Mouse (Mus musculus): ENCODE measurements at regions not wholly inside any gene's neighbourhood (a gene's known extent, or its start where the extent isn't known, plus 50 kb on each side); places are given as distances from the start of the nearest gene placed in this dataset.

- no peak for DNase-seq (ENCODE audit: extremely low read depth, insufficient read length, low spot score)
Observed at GRCm38 (mm10) chr9:46541001-46541400, 221.2 kb upstream of the 4931429L15Rik start.

GRCm38 (mm10) chr9:46538616-46539015 lies 218.8 kb upstream of the 4931429L15Rik start:
- DNase-seq (ENCODE audit: extremely low read depth, insufficient read length, low spot score), result no peak

GRCm38 (mm10) chr9:46516401-46517130 lies 196.8 kb upstream of the 4931429L15Rik start:
- DNase-seq (ENCODE audit: extremely low read depth, insufficient read length, low spot score), result no peak

- no peak for DNase-seq (ENCODE audit: extremely low read depth, insufficient read length, low spot score)
Observed at GRCm38 (mm10) chr9:46512276-46513051, 192.7 kb upstream of the 4931429L15Rik start.

GRCm38 (mm10) chr9:46511307-46511706 lies 191.5 kb upstream of the 4931429L15Rik start:
- no peak for DNase-seq (ENCODE audit: extremely low read depth, insufficient read length, low spot score)

GRCm38 (mm10) chr9:46509896-46510295 lies 190.1 kb upstream of the 4931429L15Rik start:
- DNase-seq (ENCODE audit: extremely low read depth, insufficient read length, low spot score), result no peak

- no peak for DNase-seq (ENCODE audit: extremely low read depth, insufficient read length, low spot score)
Observed at GRCm38 (mm10) chr9:46509458-46509857, 189.7 kb upstream of the 4931429L15Rik start.

GRCm38 (mm10) chr9:46507036-46507435 lies 187.2 kb upstream of the 4931429L15Rik start:
- DNase-seq (ENCODE audit: extremely low read depth, insufficient read length, low spot score), result no peak

GRCm38 (mm10) chr9:46504536-46504935 lies 184.8 kb upstream of the 4931429L15Rik start:
- DNase-seq (ENCODE audit: extremely low read depth, insufficient read length, low spot score), result no peak

- no peak for DNase-seq (ENCODE audit: extremely low read depth, insufficient read length, low spot score)
Observed at GRCm38 (mm10) chr9:46504133-46504416, 184.3 kb upstream of the 4931429L15Rik start.

GRCm38 (mm10) chr9:46503321-46504132 lies 183.7 kb upstream of the 4931429L15Rik start:
- no peak for DNase-seq (ENCODE audit: extremely low read depth, insufficient read length, low spot score)

GRCm38 (mm10) chr9:46499426-46499825 lies 179.6 kb upstream of the 4931429L15Rik start:
- no peak for DNase-seq (ENCODE audit: extremely low read depth, insufficient read length, low spot score)

GRCm38 (mm10) chr9:46498861-46499260 lies 179.1 kb upstream of the 4931429L15Rik start:
- DNase-seq (ENCODE audit: extremely low read depth, insufficient read length, low spot score), result no peak

GRCm38 (mm10) chr9:46495276-46495675 lies 175.5 kb upstream of the 4931429L15Rik start:
- DNase-seq (ENCODE audit: extremely low read depth, insufficient read length, low spot score), result no peak

GRCm38 (mm10) chr9:46482859-46483443 lies 163.2 kb upstream of the 4931429L15Rik start:
- no peak for DNase-seq (ENCODE audit: extremely low read depth, insufficient read length, low spot score)

GRCm38 (mm10) chr9:46482034-46482858 lies 162.5 kb upstream of the 4931429L15Rik start:
- DNase-seq (ENCODE audit: extremely low read depth, insufficient read length, low spot score), result no peak

GRCm38 (mm10) chr9:46481491-46481890 lies 161.7 kb upstream of the 4931429L15Rik start:
- no peak for DNase-seq (ENCODE audit: extremely low read depth, insufficient read length, low spot score)

- no peak for DNase-seq (ENCODE audit: extremely low read depth, insufficient read length, low spot score)
Observed at GRCm38 (mm10) chr9:46480080-46480690, 160.4 kb upstream of the 4931429L15Rik start.

GRCm38 (mm10) chr9:46478611-46479010 lies 158.8 kb upstream of the 4931429L15Rik start:
- no peak for DNase-seq (ENCODE audit: extremely low read depth, insufficient read length, low spot score)

GRCm38 (mm10) chr9:46476516-46476915 lies 156.7 kb upstream of the 4931429L15Rik start:
- DNase-seq (ENCODE audit: extremely low read depth, insufficient read length, low spot score), result no peak

All from 3134 (cell line).